Comparison of ENCODE assay signal across 17 mouse cellular contexts in genomic region chr6:22378462-22378861, GRCm38 (mm10). TPM values are rescaled to one million over a fixed set of nuclear protein-coding genes. Genes with fewer than 3 reads are reported as not detected.
DNase-seq lines count a peak whose midpoint lies in the region; ATAC-seq and TF ChIP-seq lines count a peak whose summit lies in the region.
"Had no signal": no experiment of that assay in that cellular context is flagged by ENCODE, and none has a peak within 500 bp of the region (broad histone marks: within the 10 kb centered on the region; RNA-seq: fewer than 3 reads in every experiment).

No protein-coding gene starts in this region.

- no peaks in the 10 kb centered on the region for H3K9me3 ChIP-seq in intestine, embryonic 16.5 days (ENCODE audit: control insufficient read depth, low read length)
- H3K9me3 ChIP-seq: heart, embryonic 13.5 days; liver, embryonic 13.5 days had no signal

- WGBS in intestine, embryonic 16.5 days = 41% methylated on average over 5 of the region's 5 CpGs
- WGBS in cerebellum, adult 2 months = 80% methylated on average over 5 of the region's 5 CpGs

- TF ChIP-seq POLR2A in cerebellum, adult 2 months (IDR thresholded peaks at IDR 0.05; ENCODE audit: borderline replicate concordance, insufficient read depth, low read length) = no peak

- H3K36me3 ChIP-seq in intestine, embryonic 16.5 days (ENCODE audit: control insufficient read depth, insufficient read depth, low read length) = no peaks in the 10 kb centered on the region
- H3K36me3 ChIP-seq: heart, embryonic 13.5 days; liver, embryonic 13.5 days had no signal

- H3K27me3 ChIP-seq in intestine, embryonic 16.5 days (replicated peaks; ENCODE audit: control insufficient read depth, insufficient read depth, low read length) = no peaks in the 10 kb centered on the region
- H3K27me3 ChIP-seq in cerebellum, adult 2 months (ENCODE audit: control insufficient read depth, insufficient read depth, low read length) = no peaks in the 10 kb centered on the region
- H3K27me3 ChIP-seq: heart, embryonic 13.5 days; liver, embryonic 13.5 days had no signal

- TF ChIP-seq CTCF in cerebellum, adult 2 months (IDR thresholded peaks at IDR 0.05; ENCODE audit: borderline replicate concordance, insufficient read depth, low read depth, low read length) = no peak

- no peak overlapping the region for H3K27ac ChIP-seq in intestine, embryonic 16.5 days (ENCODE audit: low read length)
- no peak overlapping the region for H3K27ac ChIP-seq in cerebellum, adult 2 months (ENCODE audit: insufficient read depth, low read length)
- H3K27ac ChIP-seq: gastrocnemius, adult 2 months; heart, embryonic 13.5 days; hindbrain, postnatal 0 days; kidney, postnatal 0 days; layer of hippocampus, adult 2 months; liver, embryonic 13.5 days had no signal

- no peak overlapping the region for H3K9ac ChIP-seq in intestine, embryonic 16.5 days (ENCODE audit: low read depth, low read length)
- H3K9ac ChIP-seq: heart, embryonic 13.5 days; liver, embryonic 13.5 days had no signal

- H3K4me1 ChIP-seq in intestine, embryonic 16.5 days (ENCODE audit: control insufficient read depth, insufficient read depth, low read length) = peaks cover 4% of the 10 kb centered on the region; the same call in 1 of the 2 replicates
- H3K4me1 ChIP-seq in cerebellum, adult 2 months (ENCODE audit: control insufficient read depth, insufficient read depth, low read length) = no peaks in the 10 kb centered on the region
- H3K4me1 ChIP-seq: heart, embryonic 13.5 days; liver, embryonic 13.5 days had no signal

- H3K4me3 ChIP-seq in intestine, embryonic 16.5 days (ENCODE audit: low read length) = no peak overlapping the region
- no peak overlapping the region for H3K4me3 ChIP-seq in cerebellum, adult 2 months (replicated peaks; ENCODE audit: insufficient read depth, low read depth, low read length)
- H3K4me3 ChIP-seq: gastrocnemius, adult 2 months; heart, embryonic 13.5 days; layer of hippocampus, adult 2 months; liver, embryonic 13.5 days had no signal

- ATAC-seq in activated CD4-positive, CD25-positive, alpha-beta regulatory T cell, adult 4 months = peak; percentile 88
- ATAC-seq in intestine, embryonic 16.5 days = peak; percentile 48; the same call in 1 of the 2 replicates
- ATAC-seq: hindbrain, postnatal 0 days had no signal

- DNase-seq in 3134 (ENCODE audit: extremely low read depth, insufficient read length, low spot score) = peak; percentile 20
- peak; percentile 44 for DNase-seq in CD4-positive helper T cell, adult 2 months (ENCODE audit: low read depth, low spot score)
- DNase-seq in cerebellum, adult 2 months = no peak
- no peak for DNase-seq in cerebellum, adult 9-10 months
- DNase-seq in retina, embryonic 14.5 days (ENCODE audit: low spot score) = no peak
- DNase-seq in urinary bladder, postnatal 36 days (ENCODE audit: low spot score in 2 of 2) = no peak
- DNase-seq: cerebellum, adult 18-20 months; gastrocnemius, adult 2 months; liver, embryonic 13.5 days; lung, postnatal 14 days; thymus, postnatal 4 days had no signal

- no peak overlapping the region for H3K4me2 ChIP-seq in intestine, embryonic 16.5 days (ENCODE audit: low read depth, low read length)
- H3K4me2 ChIP-seq: heart, embryonic 13.5 days; liver, embryonic 13.5 days had no signal

RNA-seq across cellular contexts. Expression of gene Fam3c, which starts 22.4 kb away (rescaled TPM):
- 100 to 1,000 TPM; 109 to 114 TPM for polyA plus RNA-seq in activated CD4-positive, CD25-positive, alpha-beta regulatory T cell, adult 4 months (2017; shearing (Covaris generic))
- 35.6 and 36.9 TPM in 2 replicates for polyA plus RNA-seq in intestine, embryonic 16.5 days (2015; fragmentation: Nextera tagmentation; extraction: Ambion mirVana)
- polyA plus RNA-seq in cerebellum, adult 2 months (2012; rRNA removed) = 19.1 and 22.9 TPM in 2 replicates

Comparison
In these comparisons a context has a peak if more than half of its experiments do, and no peak if none do; other contexts are left out.
1. DNase-seq: peak in 3134 (single experiment) and CD4-positive helper T cell, adult 2 months (single experiment); none in cerebellum, adult 2 months (0 of 2), cerebellum, adult 9-10 months (single experiment), retina, embryonic 14.5 days (single experiment) and urinary bladder, postnatal 36 days (0 of 2).